Mouse (Mus musculus) CH12.LX (cell line): ENCODE data around the gene 4933424G06Rik. TPM values are rescaled to one million over a fixed set of nuclear protein-coding genes. Genes with fewer than 3 reads are reported as not detected.

Experiments used
- DNase-seq: peaks from one replicate; pipeline ENCODE4 v3.0.0-alpha.2; 2013; ENCODE audit errors: extremely low read depth
- H3K27ac ChIP-seq: 2 replicates; pipeline ENCODE4 v1.5.1; 2012; ENCODE audit warnings: low read depth, mild to moderate bottlenecking, control low read depth, moderate library complexity; ENCODE audit not compliant: insufficient read depth
- H3K27me3 ChIP-seq: replicated peaks from 2 replicates; pipeline ENCODE3; 2012; ENCODE audit warnings: inconsistent platforms
- H3K36me3 ChIP-seq, 2 experiments: replicated peaks in 1 of 2; 2 replicates each; pipeline versions ENCODE3 to v1.6.1; 2012; ENCODE audit warnings: inconsistent platforms in 1 of 2, low read length in 1 of 2, mild to moderate bottlenecking in 1 of 2, mixed read lengths in 1 of 2, moderate library complexity in 1 of 2; ENCODE audit not compliant: control insufficient read depth in 1 of 2, insufficient read depth in 1 of 2
- H3K4me1 ChIP-seq, 2 experiments: 2 replicates each; pipeline ENCODE4 v1.6.1; 2012; ENCODE audit warnings: inconsistent platforms in 1 of 2, moderate library complexity in 1 of 2; ENCODE audit not compliant: insufficient read depth in 2 of 2, control insufficient read depth in 1 of 2
- H3K4me2 ChIP-seq: 2 replicates; pipeline ENCODE4 v1.6.1; 2012; ENCODE audit warnings: low read depth, mild to moderate bottlenecking, control low read depth; ENCODE audit not compliant: poor library complexity, insufficient read depth, severe bottlenecking
- H3K4me3 ChIP-seq, 3 experiments: fragments of 150-350 bp in 1 of 3; sonication (generic) in 1 of 3; replicated peaks in 1 of 3; 2 replicates each; pipeline versions ENCODE3 to v1.5.1; 2011 to 2012; ENCODE audit warnings: low read depth in 2 of 3, low read length in 2 of 3, mild to moderate bottlenecking in 2 of 3, moderate library complexity in 2 of 3, control low read depth in 1 of 3, improper control_type of control experiment in 1 of 3, inconsistent platforms in 1 of 3, mixed read lengths in 1 of 3; ENCODE audit not compliant: poor library complexity in 1 of 3
- H3K79me2 ChIP-seq: replicated peaks from 2 replicates; pipeline ENCODE4 v1.6.1; 2012; ENCODE audit warnings: mild to moderate bottlenecking, moderate library complexity; ENCODE audit not compliant: control insufficient read depth, poor library complexity, insufficient read depth, severe bottlenecking; ENCODE audit errors: extremely low read depth
- H3K9ac ChIP-seq: 2 replicates; pipeline ENCODE4 v1.6.1; 2012; ENCODE audit warnings: low read depth, mild to moderate bottlenecking, control low read depth, moderate library complexity; ENCODE audit not compliant: insufficient read depth
- H3K9me3 ChIP-seq: replicated peaks from 2 replicates; pipeline ENCODE3; 2012; ENCODE audit warnings: low read length, inconsistent platforms, mixed read lengths
- BHLHE40 ChIP-seq: IDR thresholded peaks from 2 replicates; pipeline ENCODE4 v1.6.1; 2011; ENCODE audit warnings: mild to moderate bottlenecking, low read depth, low read length, improper control_type of control experiment
- CHD2 ChIP-seq: IDR thresholded peaks from 2 replicates; pipeline ENCODE4 v1.6.1; 2011; ENCODE audit warnings: low read length, improper control_type of control experiment
- CTCF ChIP-seq, 2 experiments: IDR thresholded peaks in 1 of 2; conservative IDR thresholded peaks in 1 of 2; 2 replicates each; pipeline ENCODE4 v1.5.1; 2011 to 2012; ENCODE audit warnings: low read depth in 2 of 2, low read length in 2 of 2, improper control_type of control experiment in 1 of 2, inconsistent platforms in 1 of 2, mild to moderate bottlenecking in 1 of 2, moderate library complexity in 1 of 2
- E2F4 ChIP-seq: IDR thresholded peaks from 2 replicates; pipeline ENCODE4 v1.6.1; 2011; ENCODE audit warnings: low read depth, low read length, improper control_type of control experiment; ENCODE audit not compliant: insufficient replicate concordance
- ETS1 ChIP-seq: conservative IDR thresholded peaks from 2 replicates; pipeline ENCODE4 v1.6.1; 2012; ENCODE audit warnings: low read depth, mild to moderate bottlenecking, inconsistent platforms, low read length, improper control_type of control experiment, moderate library complexity
- JUN ChIP-seq: IDR thresholded peaks from 2 replicates; pipeline ENCODE4 v1.6.1; 2011; ENCODE audit warnings: low read depth, mild to moderate bottlenecking, low read length, improper control_type of control experiment, moderate library complexity; ENCODE audit not compliant: insufficient read depth
- JUND ChIP-seq: conservative IDR thresholded peaks from 2 replicates; pipeline ENCODE4 v1.6.1; 2011; ENCODE audit warnings: low read depth, low read length, improper control_type of control experiment
- KAT2A ChIP-seq: IDR thresholded peaks from 2 replicates; pipeline ENCODE4 v1.6.1; 2012; ENCODE audit warnings: low read length, improper control_type of control experiment, inconsistent platforms; ENCODE audit not compliant: insufficient replicate concordance
- MAX ChIP-seq: IDR thresholded peaks from 2 replicates; pipeline ENCODE4 v1.6.1; 2011; ENCODE audit warnings: low read length, improper control_type of control experiment
- MAZ ChIP-seq: IDR thresholded peaks from 2 replicates; pipeline ENCODE4 v1.6.1; 2012; ENCODE audit warnings: low read depth, mild to moderate bottlenecking, inconsistent platforms, low read length, improper control_type of control experiment, moderate library complexity
- MXI1 ChIP-seq: IDR thresholded peaks from 2 replicates; pipeline ENCODE4 v1.6.1; 2011; ENCODE audit warnings: mild to moderate bottlenecking, low read depth, low read length, improper control_type of control experiment
- MYC ChIP-seq: IDR thresholded peaks from 2 replicates; pipeline ENCODE4 v1.6.1; 2011; ENCODE audit warnings: low read depth, mild to moderate bottlenecking, improper control_type of control experiment, low read length
- NELFE ChIP-seq: IDR thresholded peaks from 2 replicates; pipeline ENCODE4 v1.6.1; 2011; ENCODE audit warnings: low read depth, low read length, improper control_type of control experiment
- NRF1 ChIP-seq: IDR thresholded peaks from 2 replicates; pipeline ENCODE4 v1.6.1; 2014; ENCODE audit warnings: low read depth, mild to moderate bottlenecking, inconsistent platforms, low read length, improper control_type of control experiment, moderate library complexity
- POLR2A ChIP-seq: IDR thresholded peaks from 2 replicates; pipeline ENCODE4 v1.6.1; 2011; ENCODE audit warnings: low read depth, mild to moderate bottlenecking, improper control_type of control experiment, low read length
- POLR2AphosphoS2 ChIP-seq: IDR thresholded peaks from 2 replicates; pipeline ENCODE4 v1.6.1; 2011; ENCODE audit warnings: low read depth, low read length, improper control_type of control experiment
- RAD21 ChIP-seq: IDR thresholded peaks from 2 replicates; pipeline ENCODE4 v1.6.1; 2011; ENCODE audit warnings: low read depth, mild to moderate bottlenecking, low read length, improper control_type of control experiment, moderate library complexity
- SIN3A ChIP-seq: IDR thresholded peaks from 2 replicates; pipeline ENCODE4 v1.6.1; 2012; ENCODE audit warnings: low read length, improper control_type of control experiment, inconsistent platforms
- TBP ChIP-seq: conservative IDR thresholded peaks from 2 replicates; pipeline ENCODE4 v1.6.1; 2011; ENCODE audit warnings: low read depth, low read length, improper control_type of control experiment
- TCF12 ChIP-seq: IDR thresholded peaks from 2 replicates; pipeline ENCODE4 v1.6.1; 2014; ENCODE audit warnings: low read depth, mild to moderate bottlenecking, inconsistent platforms, low read length, improper control_type of control experiment
- UBTF ChIP-seq: IDR thresholded peaks from 2 replicates; pipeline ENCODE4 v1.6.1; 2012; ENCODE audit warnings: low read depth, mild to moderate bottlenecking, inconsistent platforms, low read length, improper control_type of control experiment, moderate library complexity
- ZC3H11A ChIP-seq: IDR thresholded peaks from 2 replicates; pipeline ENCODE4 v1.6.1; 2012; ENCODE audit warnings: low read depth, mild to moderate bottlenecking, inconsistent platforms, low read length, improper control_type of control experiment
- ZNF384 ChIP-seq: IDR thresholded peaks from 2 replicates; pipeline ENCODE4 v1.6.1; 2012; ENCODE audit warnings: low read depth, low read length, improper control_type of control experiment, inconsistent platforms
- dilution Hi-C: fragments of 300-500 bp; cut with MboI; formaldehyde crosslinking; loops from 2 replicates; pipeline ENCODE4 v1.14.3; 2020; ENCODE audit warnings: low sequenced_read_pairs; ENCODE audit not compliant: extremely low pct_unique_long_range_greater_than_20kb, extremely low pct_ligation_motif_present
- in situ Hi-C: fragments of 300-500 bp; cut with MboI; formaldehyde crosslinking; loops from 3 replicates; pipeline ENCODE4 v1.14.3; 2019; ENCODE audit warnings: low sequenced_read_pairs, low pct_ligation_motif_present, low pct_unique_long_range_greater_than_20kb, mixed read lengths
- polyA plus RNA-seq: library from polyadenylated mRNA; unstranded; fragments of >175 nt; gene quantifications from 2 replicates; pipeline ENCODE4 v1.2.1, GENCODE M21; 2012; ENCODE audit warnings: low read depth; ENCODE audit not compliant: insufficient read length
- total RNA-seq, 2 experiments: library from RNA; depleted of rRNA; stranded (reverse); fragments of 300-350 nt in 1 of 2; fragments of >200 nt in 1 of 2; gene quantifications; 2 replicates each; pipeline ENCODE4 v1.2.3; 2012 to 2014

4933424G06Rik gene
- total and polyA plus RNA-seq, 3 experiments, result not detected

GRCm38 (mm10) chr1:36804259-36804658 is 94.3 kb downstream of the 4933424G06Rik start:
- no peak overlapping the region for H3K4me2 ChIP-seq
- in situ Hi-C loops (no loop called here), dilution Hi-C loops (no loop called here)
- H3K79me2 ChIP-seq, result no peaks in the 10 kb centered on the region
- DNase-seq, result no peak
- H3K27ac ChIP-seq, result no peak overlapping the region
- no peak overlapping the region for H3K9ac ChIP-seq
- no peaks in the 10 kb centered on the region for H3K9me3 ChIP-seq
- H3K27me3 ChIP-seq, result no peaks in the 10 kb centered on the region
- H3K4me1 ChIP-seq, result no peaks in the 10 kb centered on the region
- TF ChIP-seq E2F4 (no peak), NELFE (no peak), MYC (no peak), TCF12 (no peak), KAT2A (no peak), BHLHE40 (no peak), MXI1 (no peak), POLR2AphosphoS2 (no peak), CTCF (conservative IDR thresholded peaks at IDR 0.05 in 1 of 2, IDR thresholded peaks at IDR 0.05 in 1 of 2; ENCODE audit: low read depth in 2 of 2, low read length in 2 of 2) (no peak)
- TF ChIP-seq, all 38 proteins: peak for 0
- Histone ChIP-seq H3K4me3 (no peak overlapping the region), H3K36me3 (peaks cover 57 to 87% of the 10 kb centered on the region in 2 experiments)

- Histone ChIP-seq H3K4me3 (no peak overlapping the region), H3K27ac (no peak overlapping the region), H3K9me3 (no peaks in the 10 kb centered on the region), H3K4me1 (no peaks in the 10 kb centered on the region), H3K36me3 (peaks cover 52 to 84% of the 10 kb centered on the region in 2 experiments), H3K9ac (no peak overlapping the region), H3K27me3 (no peaks in the 10 kb centered on the region), H3K79me2 (no peaks in the 10 kb centered on the region), H3K4me2 (no peak overlapping the region)
- dilution Hi-C loops, result no loop called here
- DNase-seq, result no peak
- in situ Hi-C loops, result no loop called here
- TF ChIP-seq CHD2, result no peak
- no peak for TF ChIP-seq E2F4
- no peak for TF ChIP-seq TBP
- no peak for TF ChIP-seq UBTF
- no peak for TF ChIP-seq RAD21
- no peak for TF ChIP-seq ETS1
- no peak for TF ChIP-seq ZNF384
- no peak for TF ChIP-seq ZC3H11A
- no peak for TF ChIP-seq POLR2A
- TF ChIP-seq NELFE, result no peak
- no peak for TF ChIP-seq MAX
- TF ChIP-seq CTCF (conservative IDR thresholded peaks at IDR 0.05 in 1 of 2, IDR thresholded peaks at IDR 0.05 in 1 of 2; ENCODE audit: low read depth in 2 of 2, low read length in 2 of 2), result no peak
- TF ChIP-seq JUND, result no peak
- TF ChIP-seq MYC, result no peak
- TF ChIP-seq POLR2AphosphoS2, result no peak
- TF ChIP-seq MAZ, result no peak
- TF ChIP-seq SIN3A, result no peak
- no peak for TF ChIP-seq JUN
- TF ChIP-seq NRF1, result no peak
Observed at GRCm38 (mm10) chr1:36804833-36805232, 94.9 kb downstream of the 4933424G06Rik start.
